Mouse (Mus musculus): Measurements from ENCODE around the gene 1810062G17Rik.

GRCm38 (mm10) chr3:36442426-36442825, 33.3 kb upstream of the 1810062G17Rik start:
- no peak for TF ChIP-seq GATA1 (IDR thresholded peaks at IDR 0.05; ENCODE audit: borderline replicate concordance, low read length)
- TF ChIP-seq FLI1 (IDR thresholded peaks at IDR 0.05; ENCODE audit: low read length) = no peak
